Mouse (Mus musculus) kidney, adult 9 months (tissue): ENCODE measurements at regions not wholly inside any gene's neighbourhood (a gene's known extent, or its start where the extent isn't known, plus 50 kb on each side); places are given as distances from the start of the nearest gene placed in this dataset.
"Not testable (repeated sequence)": the region's sequence is repeated elsewhere in the genome, so short reads cannot be mapped to it uniquely, and the experiment has no call there.

Experiments
- DNase-seq: peaks from one replicate; pipeline ENCODE4 v3.0.0; 2022

DNA sequence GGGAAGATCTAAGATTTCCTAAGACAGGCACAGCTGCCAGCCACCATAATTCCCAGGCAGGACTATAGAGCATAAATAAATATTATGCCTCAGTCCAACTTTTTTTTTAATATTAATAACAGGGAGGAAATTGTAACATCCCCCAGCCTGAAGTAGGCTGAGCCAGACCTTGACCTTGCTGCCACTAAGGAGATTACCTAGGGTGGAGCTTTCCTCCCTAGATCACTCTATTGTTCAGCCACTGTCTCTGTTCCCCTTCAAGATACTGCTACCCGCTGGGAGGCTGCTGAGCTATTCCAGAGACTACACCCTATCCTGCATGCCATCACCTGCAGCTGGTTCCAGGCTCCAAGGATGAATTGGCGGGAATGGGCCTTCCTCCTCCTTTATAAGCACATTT lies 437.4 kb downstream of the Sh2d4b start:
- not testable (repeated sequence) for DNase-seq

DNA sequence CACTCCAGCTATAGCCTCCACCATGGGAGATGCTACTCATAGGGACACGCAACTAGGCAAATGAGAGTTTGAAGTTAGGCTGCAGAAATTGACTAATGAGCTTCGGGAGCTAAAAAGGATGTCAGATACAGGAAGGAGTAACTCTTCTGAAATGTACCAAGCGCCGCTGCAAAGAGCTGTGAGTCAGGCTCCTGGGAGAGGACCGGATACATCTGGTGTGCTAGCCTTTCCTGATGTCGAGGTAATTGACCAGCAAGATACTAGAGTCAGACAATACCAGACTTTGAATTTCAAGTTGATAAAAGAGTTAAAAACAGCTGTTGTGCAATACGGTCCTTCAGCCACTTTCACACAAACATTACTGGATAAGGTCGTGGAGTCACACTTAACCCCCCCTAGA lies 442.2 kb downstream of the Sh2d4b start:
- peak; percentile 41 for DNase-seq

DNA sequence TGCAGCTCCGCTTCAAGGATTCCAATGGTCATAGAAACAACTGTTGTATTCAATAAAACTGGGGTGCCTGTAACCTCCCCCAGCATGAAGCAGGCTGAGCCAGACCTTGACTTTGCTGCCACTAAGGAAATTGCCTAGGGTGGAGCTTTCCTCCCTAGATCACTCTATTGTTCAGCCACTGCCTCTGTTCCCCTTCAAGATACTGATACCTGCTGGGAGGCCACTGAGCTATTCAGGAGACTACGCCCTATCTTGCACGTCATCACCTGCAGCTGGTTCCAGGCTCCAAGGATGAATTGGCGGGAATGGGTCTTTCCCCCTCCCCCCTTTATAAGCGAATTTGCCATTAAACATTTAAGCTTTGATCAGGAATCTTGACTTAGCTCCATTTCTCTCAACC lies 443.5 kb downstream of the Sh2d4b start:
- DNase-seq = not testable (repeated sequence)
